Mouse (Mus musculus): Measurements from ENCODE around the gene 4930519G04Rik. TPM values are rescaled to one million over a fixed set of nuclear protein-coding genes. Genes with fewer than 3 reads are reported as not detected.
A peak's percentile ranks its signal among the peaks of the same experiment; 100 is the strongest.
"Not testable (repeated sequence)": the region's sequence is repeated elsewhere in the genome, so short reads cannot be mapped to it uniquely, and the experiment has no call there.

Gene 4930519G04Rik
- total RNA-seq (2022), result not detected

GRCm38 (mm10) chr5:114853364-114853763, at the start of gene 4930519G04Rik:
Gene 4930519G04Rik, plus strand, starts transcription at chr5:114853664.
- not testable (repeated sequence) for DNase-seq (ENCODE audit: low spot score in 2 of 2)

- no peak for DNase-seq (ENCODE audit: low spot score in 2 of 2)
These were observed 49.1 kb upstream of the 4930519G04Rik start for GRCm38 (mm10) chr5:114804335-114804734.

GRCm38 (mm10) chr5:114804958-114805357, 48.5 kb upstream of the 4930519G04Rik start:
- no peak for DNase-seq (ENCODE audit: low spot score in 2 of 2)

GRCm38 (mm10) chr5:114805436-114806350, 47.8 kb upstream of the 4930519G04Rik start:
- no peak for DNase-seq (ENCODE audit: low spot score in 2 of 2)

GRCm38 (mm10) chr5:114806636-114807035, 46.8 kb upstream of the 4930519G04Rik start:
- no peak for DNase-seq (ENCODE audit: low spot score in 2 of 2)

- DNase-seq (ENCODE audit: low spot score in 2 of 2), result no peak
These were observed 46.4 kb upstream of the 4930519G04Rik start for GRCm38 (mm10) chr5:114807063-114807462.

- no peak for DNase-seq (ENCODE audit: low spot score in 2 of 2)
These were observed 46.0 kb upstream of the 4930519G04Rik start for GRCm38 (mm10) chr5:114807468-114807867.

GRCm38 (mm10) chr5:114807893-114808292, 45.6 kb upstream of the 4930519G04Rik start:
- no peak for DNase-seq (ENCODE audit: low spot score in 2 of 2)

GRCm38 (mm10) chr5:114808385-114808784, 45.1 kb upstream of the 4930519G04Rik start:
- no peak for DNase-seq (ENCODE audit: low spot score in 2 of 2)

- no peak for DNase-seq (ENCODE audit: low spot score in 2 of 2)
These were observed 44.2 kb upstream of the 4930519G04Rik start for GRCm38 (mm10) chr5:114809181-114809756.

- no peak for DNase-seq (ENCODE audit: low spot score in 2 of 2)
These were observed 43.6 kb upstream of the 4930519G04Rik start for GRCm38 (mm10) chr5:114809826-114810225.

- DNase-seq (ENCODE audit: low spot score in 2 of 2), result peak; percentile 32 to 62
These were observed 39.8 kb upstream of the 4930519G04Rik start for GRCm38 (mm10) chr5:114813525-114814181.

- DNase-seq (ENCODE audit: low spot score in 2 of 2), result no peak
These were observed 36.9 kb upstream of the 4930519G04Rik start for GRCm38 (mm10) chr5:114816599-114816998.

- DNase-seq (ENCODE audit: low spot score in 2 of 2), result no peak
These were observed 35.3 kb upstream of the 4930519G04Rik start for GRCm38 (mm10) chr5:114818124-114818523.

- DNase-seq (ENCODE audit: low spot score in 2 of 2), result peak in 1 of 2 experiments; percentile 8
These were observed 30.4 kb upstream of the 4930519G04Rik start, which contains the start of gene 1500011B03Rik for GRCm38 (mm10) chr5:114822796-114823688. Gene 1500011B03Rik, minus strand, starts transcription at chr5:114823468.

GRCm38 (mm10) chr5:114824197-114824596, 29.3 kb upstream of the 4930519G04Rik start:
- peak in 1 of 2 experiments; percentile 4 for DNase-seq (ENCODE audit: low spot score in 2 of 2)

- no peak for DNase-seq (ENCODE audit: low spot score in 2 of 2)
These were observed 27.3 kb upstream of the 4930519G04Rik start for GRCm38 (mm10) chr5:114825978-114826691.

- no peak for DNase-seq (ENCODE audit: low spot score in 2 of 2)
These were observed 26.0 kb upstream of the 4930519G04Rik start for GRCm38 (mm10) chr5:114827427-114827826.

GRCm38 (mm10) chr5:114829740-114830139, 23.7 kb upstream of the 4930519G04Rik start:
- DNase-seq (ENCODE audit: low spot score in 2 of 2), result no peak

- DNase-seq (ENCODE audit: low spot score in 2 of 2), result no peak
These were observed 16.6 kb upstream of the 4930519G04Rik start for GRCm38 (mm10) chr5:114836886-114837285.

All from gastrocnemius, adult 8-10 months (tissue).